Mouse (Mus musculus): Measurements from ENCODE around the gene Rbl1.

Rbl1 gene

GRCm38 (mm10) chr2:157132686-157133540 is 71.4 kb downstream of the Rbl1 start:
- peak; percentile 86 for DNase-seq

DNA sequence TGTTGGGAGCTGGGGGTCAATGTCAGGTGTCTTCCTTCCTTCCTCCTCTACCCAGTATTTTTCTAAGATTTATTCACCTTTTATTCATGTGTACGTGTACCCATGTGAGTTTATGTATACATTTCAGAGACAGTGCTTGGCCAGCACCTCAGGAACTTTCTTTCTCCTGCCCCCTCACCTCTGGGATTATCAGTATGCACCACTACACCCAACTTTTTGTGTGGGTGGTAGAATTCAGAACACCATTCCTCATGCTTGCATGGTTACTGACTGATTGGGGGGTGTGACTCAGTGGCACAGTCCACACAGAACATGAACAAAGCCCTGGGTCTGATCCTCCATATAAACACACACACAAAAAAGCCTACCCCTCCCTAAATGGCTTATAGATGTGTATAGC is 72.2 kb downstream of the Rbl1 start:
- DNase-seq: peak; percentile 80

- DNase-seq: peak; percentile 93
Measured at GRCm38 (mm10) chr2:157130813-157131514, 73.4 kb downstream of the Rbl1 start.

DNA sequence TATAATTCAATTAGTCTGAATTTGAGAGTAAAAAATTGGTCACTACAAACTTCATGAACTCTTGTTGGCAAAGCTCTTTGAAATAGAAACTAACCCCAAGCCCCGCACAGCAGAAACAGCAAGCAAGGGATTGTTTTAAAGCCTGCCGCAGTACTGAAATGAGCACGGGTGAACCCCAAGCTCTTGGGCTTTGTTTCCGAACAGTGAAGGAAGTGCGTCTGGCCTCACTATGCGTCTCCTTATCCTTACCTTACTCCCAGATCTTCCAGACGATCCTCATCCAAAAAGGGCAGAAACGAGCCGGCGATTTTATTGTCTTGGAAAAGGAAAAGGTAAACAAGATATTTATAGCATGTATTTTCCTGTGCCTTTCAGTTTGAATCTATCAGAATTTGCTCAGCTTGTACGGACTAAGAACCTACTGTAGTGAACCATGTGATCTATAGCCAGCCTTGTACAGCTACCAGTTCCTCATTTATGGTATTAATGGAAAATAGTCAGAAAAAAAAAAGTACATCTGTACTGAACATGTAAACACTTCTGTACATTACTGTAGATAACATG is 74.7 kb downstream of the Rbl1 start:
- DNase-seq: no peak

- DNase-seq: no peak
Measured at GRCm38 (mm10) chr2:157129096-157129495, 75.2 kb downstream of the Rbl1 start.

DNA sequence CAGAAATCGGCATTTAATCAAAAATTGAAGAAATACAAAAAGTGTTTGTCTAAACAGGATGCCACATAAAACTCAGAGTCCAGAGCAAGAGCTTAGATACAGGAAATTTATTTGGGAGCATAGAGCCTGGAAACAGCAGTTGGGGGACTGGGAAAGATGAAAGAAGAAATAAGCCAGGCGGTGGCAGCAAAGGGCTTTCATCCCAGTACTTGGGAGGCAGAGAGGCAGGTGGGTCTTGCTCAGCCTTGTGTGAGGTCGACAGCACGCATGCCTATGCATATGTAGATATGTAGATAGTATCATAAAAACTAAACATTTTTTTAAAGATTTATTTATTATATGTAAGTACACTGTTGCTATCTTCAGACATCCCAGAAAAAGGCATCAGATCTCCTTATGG is 76.3 kb downstream of the Rbl1 start:
- DNase-seq: no peak

DNA sequence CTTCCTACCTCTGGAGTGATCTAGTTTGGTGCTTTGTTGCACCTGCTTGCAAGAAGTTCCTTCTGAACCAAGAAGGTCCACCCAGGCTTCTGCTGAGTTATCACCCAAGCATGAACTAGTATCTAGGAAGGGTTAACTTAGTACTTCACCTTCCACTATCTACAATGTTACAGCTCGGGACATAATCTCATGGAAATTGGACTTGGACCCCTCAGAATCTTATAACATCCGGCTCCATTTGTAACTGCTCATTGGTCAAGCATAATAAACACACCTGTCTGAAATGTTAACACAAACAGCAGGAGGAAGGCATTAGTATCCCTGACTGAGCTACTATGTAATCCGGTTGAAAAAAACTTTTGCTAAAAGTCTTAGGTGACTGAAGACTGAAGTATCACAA is 77.0 kb downstream of the Rbl1 start:
- no peak for DNase-seq

GRCm38 (mm10) chr2:157125246-157125645 is 79.1 kb downstream of the Rbl1 start:
- no peak for DNase-seq

DNA sequence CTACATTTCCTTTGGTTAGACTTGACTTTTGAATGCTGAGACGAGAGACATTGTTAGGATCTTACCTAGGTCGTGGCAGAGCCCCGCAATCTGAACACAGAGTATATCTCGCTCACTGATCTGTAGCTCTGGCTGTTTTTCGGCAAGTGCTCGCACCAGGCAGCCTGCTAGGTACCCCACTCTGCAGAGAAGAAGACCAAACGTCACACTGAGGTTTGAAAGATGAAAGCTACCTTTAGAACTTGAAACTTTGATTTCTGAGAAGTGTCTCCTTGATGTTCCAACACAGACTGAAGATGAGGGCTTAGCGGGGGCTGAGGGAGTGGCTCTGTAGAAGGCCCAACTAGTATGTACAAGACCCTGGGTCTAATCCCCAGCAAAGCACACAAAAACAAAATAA is 82.6 kb downstream of the Rbl1 start:
- DNase-seq: no peak

DNA sequence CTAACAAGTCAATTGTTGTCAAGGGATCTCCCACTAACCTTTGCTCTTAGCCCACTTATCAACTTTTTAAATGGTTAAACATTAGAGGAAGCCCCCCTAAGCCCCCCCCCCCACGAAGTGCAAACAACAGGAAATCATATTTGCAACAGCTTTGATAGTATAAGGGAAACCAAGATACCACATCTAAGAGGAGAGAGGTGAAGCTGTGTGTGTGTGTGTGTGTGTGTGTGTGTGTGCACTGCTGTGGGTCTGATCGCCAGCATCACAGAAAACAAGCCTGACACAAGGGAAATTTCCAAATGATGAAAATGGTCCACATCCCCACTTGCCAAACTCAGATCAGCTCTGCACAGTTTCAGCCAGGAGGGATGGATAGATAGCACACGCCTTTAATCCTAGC is 85.3 kb downstream of the Rbl1 start:
- DNase-seq: no peak

GRCm38 (mm10) chr2:157118556-157118955 is 85.8 kb downstream of the Rbl1 start:
- no peak for DNase-seq

GRCm38 (mm10) chr2:157116964-157117363 is 87.4 kb downstream of the Rbl1 start:
- DNase-seq: no peak

DNA sequence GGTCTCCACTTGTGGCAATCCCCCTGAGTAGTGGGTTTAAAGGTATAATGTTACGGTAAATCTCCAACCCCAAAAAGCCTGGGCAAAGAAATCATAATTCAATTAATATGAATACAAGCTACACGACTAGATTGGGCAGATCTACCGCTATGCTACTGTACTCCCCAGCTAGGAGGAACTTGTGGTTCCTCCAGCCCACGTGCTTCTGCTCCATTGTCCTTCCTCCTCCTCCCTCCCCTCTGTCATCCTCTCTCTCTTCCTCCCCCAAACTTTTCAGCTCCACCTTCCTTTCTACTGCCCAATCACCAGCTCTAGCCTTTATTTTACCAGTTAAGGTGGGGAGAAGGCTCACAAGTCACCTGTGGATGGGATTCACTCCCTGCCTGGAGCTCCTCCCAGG is 96.1 kb downstream of the Rbl1 start:
- no peak for DNase-seq

GRCm38 (mm10) chr2:157104454-157104853 is 99.9 kb downstream of the Rbl1 start:
- no peak for DNase-seq

GRCm38 (mm10) chr2:157102256-157102655 is 102.1 kb downstream of the Rbl1 start:
- DNase-seq: no peak

DNA sequence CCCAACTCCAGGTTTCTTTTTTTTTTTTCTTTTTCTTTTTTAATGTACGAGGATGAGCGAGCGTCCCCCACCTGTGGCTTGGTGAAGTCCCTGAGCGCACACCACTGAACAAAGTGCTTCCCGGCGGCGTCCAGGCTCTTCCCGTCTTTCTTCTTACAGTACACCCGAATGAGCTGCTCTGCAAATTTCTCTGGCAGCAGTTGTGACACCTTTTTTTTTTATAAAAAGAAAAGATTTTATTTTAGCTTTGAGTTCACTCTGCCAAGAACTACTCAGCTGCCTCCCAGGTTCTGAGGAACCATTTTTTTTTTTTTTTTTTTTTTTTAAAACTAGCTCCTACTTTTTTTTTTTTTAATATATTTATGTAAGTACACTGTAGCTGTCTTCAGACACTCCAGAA is 102.7 kb downstream of the Rbl1 start:
- DNase-seq: no peak

- no peak for DNase-seq
Measured at GRCm38 (mm10) chr2:157100319-157100605, 104.1 kb downstream of the Rbl1 start.

DNA sequence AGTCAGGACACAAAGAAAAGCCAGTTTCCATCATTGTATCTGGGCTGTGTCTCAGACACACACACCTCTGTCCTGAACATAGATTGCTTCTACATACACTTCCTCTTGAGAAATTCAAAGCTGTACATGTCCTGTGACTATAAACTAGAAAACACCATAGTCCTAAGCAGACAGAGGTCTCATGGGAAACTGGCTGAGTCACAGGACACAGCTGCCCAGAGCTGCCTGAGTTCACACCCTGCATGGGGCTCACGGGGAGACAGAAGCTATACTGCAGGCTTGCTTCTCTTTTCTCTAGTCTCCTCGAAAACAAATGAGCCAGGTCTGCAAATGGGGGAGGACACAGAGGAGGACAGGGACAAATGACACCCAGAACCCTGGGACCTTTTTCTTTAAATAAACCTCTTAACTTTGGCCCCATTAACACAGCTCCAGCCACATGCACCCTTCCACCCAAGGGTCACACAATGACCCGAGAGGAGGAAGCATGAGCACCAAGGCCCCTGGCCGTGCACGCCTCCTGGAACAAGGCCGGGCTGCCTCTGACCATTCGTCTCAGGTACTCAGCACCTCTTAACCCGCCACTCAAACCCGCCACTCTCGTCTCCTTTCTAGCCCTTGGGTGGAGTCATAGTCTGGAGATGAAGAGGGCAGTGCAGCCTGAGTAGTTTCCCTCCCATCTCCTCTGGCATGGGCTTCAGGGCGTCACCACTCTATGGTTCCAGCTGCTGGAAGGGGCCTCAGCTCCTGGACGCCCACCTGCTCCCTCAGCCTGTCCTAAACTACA is 104.6 kb downstream of the Rbl1 start:
- DNase-seq: peak; percentile 91
